Comparison of ENCODE assay signal across 8 mouse cellular contexts in genomic region chr7:83631073-83631827, GRCm38 (mm10). TPM values are rescaled to one million over a fixed set of nuclear protein-coding genes. Genes with fewer than 3 reads are reported as not detected.
A peak's percentile ranks its signal among the peaks of the same experiment; 100 is the strongest.
DNase-seq lines count a peak whose midpoint lies in the region; ATAC-seq and TF ChIP-seq lines count a peak whose summit lies in the region.

No protein-coding gene starts in this region.

- DNase-seq in frontal cortex, postnatal 25 days (ENCODE audit: low spot score in 2 of 2): no peak
- no peak for DNase-seq in liver, embryonic 14.5 days (ENCODE audit: low read depth in 3 of 3, low spot score in 3 of 3)
- DNase-seq in ovary, postnatal 10 days (ENCODE audit: low spot score): no peak
- DNase-seq in gastrocnemius, postnatal 10 days: no peak
- no peak for DNase-seq in gastrocnemius, adult 8-10 months (ENCODE audit: low spot score in 2 of 2)

- H3K27me3 ChIP-seq in C2C12 (ENCODE audit: control insufficient read depth, insufficient read depth, insufficient read length): no peaks in the 10 kb centered on the region
- no peaks in the 10 kb centered on the region for H3K27me3 ChIP-seq in liver, embryonic 14.5 days (ENCODE audit: control insufficient read depth, insufficient read depth, low read length)

- no peak for TF ChIP-seq EP300 in liver, embryonic 14.5 days (IDR thresholded peaks at IDR 0.05; ENCODE audit: low read depth)

- H3ac ChIP-seq in C2C12 (ENCODE audit: control insufficient read depth, insufficient read length, low read depth): peak overlapping the region; percentile 57

- H3K27ac ChIP-seq in liver, embryonic 14.5 days: no peak overlapping the region

- no peaks in the 10 kb centered on the region for H3K9me3 ChIP-seq in liver, embryonic 14.5 days (ENCODE audit: control insufficient read depth, low read length)

- peak overlapping the region; percentile 80 for H3K4me2 ChIP-seq in liver, embryonic 14.5 days (ENCODE audit: low read depth)

- H3K79me3 ChIP-seq in C2C12 (ENCODE audit: low read depth): no peaks in the 10 kb centered on the region

- no peaks in the 10 kb centered on the region for H3K36me3 ChIP-seq in C2C12 (ENCODE audit: control insufficient read depth, insufficient read depth)
- H3K36me3 ChIP-seq in liver, embryonic 14.5 days (replicated peaks; ENCODE audit: control insufficient read depth, insufficient read depth, low read depth): no peaks in the 10 kb centered on the region

- H3K9ac ChIP-seq in liver, embryonic 14.5 days (replicated peaks): peak overlapping the region; percentile 64

- H3K4me1 ChIP-seq in liver, embryonic 14.5 days (replicated peaks; ENCODE audit: control insufficient read depth in 2 of 2, insufficient read depth in 2 of 2, low read length in 1 of 2): peaks cover 10 to 17% of the 10 kb centered on the region in 2 experiments

- H3K4me3 ChIP-seq in C2C12 (ENCODE audit: insufficient read depth, poor library complexity, severe bottlenecking): peak overlapping the region; percentile 14
- H3K4me3 ChIP-seq in liver, embryonic 14.5 days (ENCODE audit: insufficient read depth in 1 of 2, low read depth in 2 of 2, low read length in 2 of 2): peak overlapping the region; percentile 61 to 62

- H3K79me2 ChIP-seq in C2C12 (ENCODE audit: control insufficient read depth, insufficient read depth): no peaks in the 10 kb centered on the region

- WGBS in liver, embryonic 14.5 days (ENCODE audit: insufficient replicate concordance): 7% methylated on average over 11 of the region's 11 CpGs

- TF ChIP-seq CTCF in C2C12 (IDR thresholded peaks at IDR 0.05; ENCODE audit: control insufficient read depth, insufficient read depth, insufficient read length): no peak
- TF ChIP-seq CTCF in liver, embryonic 14.5 days (IDR thresholded peaks at IDR 0.05; ENCODE audit: low read depth): no peak; the same call in 1 of the 2 replicates

- 0 out of 2 replicates have a peak, but pooled peaks have one; percentile 51 for ATAC-seq in frontal cortex, adult (ENCODE audit: low TSS enrichment)
- ATAC-seq in erythroid progenitor cell, adult 5-6 weeks (replicated peaks; ENCODE audit: low FRiP score, poor library complexity, severe bottlenecking): peak; percentile 62
- ATAC-seq in liver, embryonic 14.5 days (ENCODE audit: insufficient read depth): peak; percentile 66

TF ChIP-seq in C2C12, 6 proteins besides CTCF, POLR2A, EP300 and RAD21:
- TF ChIP-seq MYOD1 (IDR thresholded peaks at IDR 0.05; ENCODE audit: control insufficient read depth, insufficient read length, low read depth): no peak
- TF ChIP-seq MAX (IDR thresholded peaks at IDR 0.05): no peak
- no peak for TF ChIP-seq CEBPB (IDR thresholded peaks at IDR 0.05; ENCODE audit: low read depth)
- no peak for TF ChIP-seq MYOG (IDR thresholded peaks at IDR 0.05; ENCODE audit: control insufficient read depth, extremely low read depth, insufficient read length)
- TF ChIP-seq USF1 (IDR thresholded peaks at IDR 0.05; ENCODE audit: low read depth): no peak
- no peak for TF ChIP-seq FOSL1 (IDR thresholded peaks at IDR 0.05; ENCODE audit: insufficient read depth, low read length, poor library complexity, severe bottlenecking)
TF ChIP-seq in C2C12: peak in this region for 0.

RNA-seq across cellular contexts. Expression of gene Stard5, which starts 0.5 kb away (rescaled TPM):
- 4.0 TPM for polyA plus RNA-seq in C2C12 (2012; fragmentation: generic; extraction: Trizol)
- 4.7 TPM in 1 of 2 replicates, not detected in the other for total RNA-seq in erythroid progenitor cell, adult 5-6 weeks (2015; ENCODE audit: low replicate concordance)
- 4.5 and 5.5 TPM in 2 replicates for total RNA-seq in erythroid progenitor cell, adult 5-6 weeks (2017; ENCODE audit: low replicate concordance)
- polyA plus RNA-seq in liver, embryonic 14.5 days (2012; rRNA removed): 4.9 and 5.3 TPM in 2 replicates
- 7.5 and 8.9 TPM in 2 replicates for polyA plus RNA-seq in liver, embryonic 14.5 days (2014; fragmentation: Nextera tagmentation; extraction: Ambion mirVana)
- 1 to 10 TPM; 8.6 to 9.1 TPM for total RNA-seq in gastrocnemius, postnatal 10 days (2021)
- 1 to 10 TPM; 1.7 to 3.7 (median 2.7) TPM for total RNA-seq in gastrocnemius, adult 8-10 months (2022)

RNA-seq across cellular contexts. Expression of gene Tmc3, which starts 46.5 kb away (rescaled TPM):
- polyA plus RNA-seq in C2C12 (2012; fragmentation: generic; extraction: Trizol): not detected
- total RNA-seq in erythroid progenitor cell, adult 5-6 weeks (2015; ENCODE audit: low replicate concordance): 0.42 and 0.72 TPM in 2 replicates
- 1.2 and 1.7 TPM in 2 replicates for total RNA-seq in erythroid progenitor cell, adult 5-6 weeks (2017; ENCODE audit: low replicate concordance)
- polyA plus RNA-seq in liver, embryonic 14.5 days (2012; rRNA removed): 0.14 and 0.17 TPM in 2 replicates
- polyA plus RNA-seq in liver, embryonic 14.5 days (2014; fragmentation: Nextera tagmentation; extraction: Ambion mirVana): 0.18 and 0.24 TPM in 2 replicates
- total RNA-seq in gastrocnemius, postnatal 10 days (2021): 1 to 10 TPM in 1 of 2 experiments, under 1 TPM in 1; 0.80 to 1.6 TPM
- total RNA-seq in gastrocnemius, adult 8-10 months (2022): not detected
